Mouse (Mus musculus): ENCODE results near the gene Rasgef1b. TPM values are rescaled to one million over a fixed set of nuclear protein-coding genes. Genes with fewer than 3 reads are reported as not detected.
A peak's percentile ranks its signal among the peaks of the same experiment; 100 is the strongest.

Rasgef1b gene
- polyA plus RNA-seq, 1 experiment from 2014 or later, result 33.9 TPM

DNA sequence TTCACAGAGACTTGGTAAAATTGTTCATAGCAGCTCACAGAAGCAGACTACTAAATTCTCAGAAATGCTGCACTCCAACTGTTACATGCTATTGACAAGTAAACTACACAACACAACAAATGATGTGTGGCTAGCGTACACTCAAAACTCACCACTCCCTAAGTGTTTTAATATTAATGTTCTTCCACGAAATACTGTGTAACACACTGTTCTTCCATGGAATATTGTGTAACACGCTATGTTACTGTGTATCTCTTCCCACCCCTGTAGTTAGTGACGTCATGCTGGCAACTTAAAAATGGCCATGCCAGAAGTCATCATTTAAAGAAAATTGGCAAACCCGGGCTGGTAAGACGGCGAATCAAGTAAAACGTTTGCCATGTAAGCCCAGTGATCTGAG lies 299.6 kb downstream of the Rasgef1b start:
- Histone ChIP-seq H3K9me3 (ENCODE audit: low read length) (no peaks in the 10 kb centered on the region), H3K27ac (ENCODE audit: low read length) (no peak overlapping the region), H3K4me3 (ENCODE audit: low read depth, low read length) (no peak overlapping the region), H3K27me3 (replicated peaks; ENCODE audit: insufficient read depth, low read length) (no peaks in the 10 kb centered on the region), H3K4me1 (ENCODE audit: insufficient read depth, low read depth, low read length) (no peaks in the 10 kb centered on the region), H3K36me3 (ENCODE audit: insufficient read depth, low read length) (no peaks in the 10 kb centered on the region), H3K4me2 (replicated peaks; ENCODE audit: low read depth, low read length) (no peak overlapping the region), H3K9ac (replicated peaks; ENCODE audit: low read depth) (no peak overlapping the region)
- TF ChIP-seq EP300 (IDR thresholded peaks at IDR 0.05), result peak; percentile 95
- no peak for TF ChIP-seq CTCF (IDR thresholded peaks at IDR 0.05)
- DNase-seq (ENCODE audit: low spot score) (peak; percentile 84), ATAC-seq (peak; percentile 85)
- WGBS, result 64% methylated on average over 8 of the region's 8 CpGs

DNA sequence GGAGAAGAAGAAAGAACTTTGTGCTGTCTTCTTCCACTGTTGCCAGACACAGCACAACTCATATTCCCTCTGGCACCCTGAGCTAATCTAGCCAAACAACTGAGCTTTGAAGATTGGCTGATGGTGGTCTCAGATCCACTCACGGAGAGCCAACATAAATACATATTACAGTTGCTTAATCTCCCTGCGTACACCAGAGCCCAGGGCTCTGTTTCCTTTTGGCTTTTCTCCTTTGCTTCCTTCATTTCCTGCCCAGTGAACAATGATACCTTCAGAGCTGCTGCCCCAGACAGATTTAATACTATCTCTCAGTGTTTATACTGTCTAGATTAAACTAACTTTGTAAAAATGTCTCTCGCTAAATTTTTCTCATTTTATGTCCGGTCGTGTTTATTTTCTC lies 300.2 kb downstream of the Rasgef1b start:
- H3K9me3 ChIP-seq (ENCODE audit: low read length), result no peaks in the 10 kb centered on the region
- H3K4me3 ChIP-seq (ENCODE audit: low read depth, low read length), result no peak overlapping the region
- no peaks in the 10 kb centered on the region for H3K27me3 ChIP-seq (replicated peaks; ENCODE audit: insufficient read depth, low read length)
- ATAC-seq (0 out of 2 replicates have a peak, but pooled peaks have one; percentile 42), DNase-seq (ENCODE audit: low spot score) (peak; percentile 29)
- H3K27ac ChIP-seq (ENCODE audit: low read length), result no peak overlapping the region
- no peak overlapping the region for H3K4me2 ChIP-seq (replicated peaks; ENCODE audit: low read depth, low read length)
- 20% methylated on average over 5 of the region's 5 CpGs for WGBS
- no peak for TF ChIP-seq EP300 (IDR thresholded peaks at IDR 0.05)
- no peak for TF ChIP-seq CTCF (IDR thresholded peaks at IDR 0.05)
- no peaks in the 10 kb centered on the region for H3K36me3 ChIP-seq (ENCODE audit: insufficient read depth, low read length)
- no peak overlapping the region for H3K9ac ChIP-seq (replicated peaks; ENCODE audit: low read depth)
- H3K4me1 ChIP-seq (ENCODE audit: insufficient read depth, low read depth, low read length), result no peaks in the 10 kb centered on the region

GRCm38 (mm10) chr5:99423271-99423670 lies 305.6 kb downstream of the Rasgef1b start:
- Histone ChIP-seq H3K27me3 (replicated peaks; ENCODE audit: insufficient read depth, low read length) (no peaks in the 10 kb centered on the region), H3K9ac (replicated peaks; ENCODE audit: low read depth) (no peak overlapping the region), H3K4me1 (ENCODE audit: insufficient read depth, low read depth, low read length) (no peaks in the 10 kb centered on the region), H3K9me3 (ENCODE audit: low read length) (no peaks in the 10 kb centered on the region), H3K36me3 (ENCODE audit: insufficient read depth, low read length) (no peaks in the 10 kb centered on the region), H3K27ac (ENCODE audit: low read length) (no peak overlapping the region), H3K4me3 (ENCODE audit: low read depth, low read length) (no peak overlapping the region), H3K4me2 (replicated peaks; ENCODE audit: low read depth, low read length) (no peak overlapping the region)
- WGBS, result 63% methylated on average over 5 of the region's 5 CpGs
- peak; percentile 40 for DNase-seq (ENCODE audit: low spot score)
- no peak for ATAC-seq
- TF ChIP-seq EP300 (IDR thresholded peaks at IDR 0.05), result no peak
- peak; percentile 50 for TF ChIP-seq CTCF (IDR thresholded peaks at IDR 0.05)

- Histone ChIP-seq H3K4me3 (ENCODE audit: low read depth, low read length) (no peak overlapping the region), H3K27me3 (replicated peaks; ENCODE audit: insufficient read depth, low read length) (no peaks in the 10 kb centered on the region), H3K9me3 (ENCODE audit: low read length) (no peaks in the 10 kb centered on the region), H3K4me1 (ENCODE audit: insufficient read depth, low read depth, low read length) (no peaks in the 10 kb centered on the region), H3K36me3 (ENCODE audit: insufficient read depth, low read length) (no peaks in the 10 kb centered on the region), H3K9ac (replicated peaks; ENCODE audit: low read depth) (no peak overlapping the region), H3K4me2 (replicated peaks; ENCODE audit: low read depth, low read length) (no peak overlapping the region), H3K27ac (ENCODE audit: low read length) (no peak overlapping the region)
- DNase-seq (ENCODE audit: low spot score), result no peak
- no peak for TF ChIP-seq EP300 (IDR thresholded peaks at IDR 0.05)
- TF ChIP-seq CTCF (IDR thresholded peaks at IDR 0.05), result no peak
- 88% methylated on average over 4 of the region's 4 CpGs for WGBS
- no peak for ATAC-seq
These were observed 306.0 kb downstream of the Rasgef1b start for GRCm38 (mm10) chr5:99422856-99423255.

DNA sequence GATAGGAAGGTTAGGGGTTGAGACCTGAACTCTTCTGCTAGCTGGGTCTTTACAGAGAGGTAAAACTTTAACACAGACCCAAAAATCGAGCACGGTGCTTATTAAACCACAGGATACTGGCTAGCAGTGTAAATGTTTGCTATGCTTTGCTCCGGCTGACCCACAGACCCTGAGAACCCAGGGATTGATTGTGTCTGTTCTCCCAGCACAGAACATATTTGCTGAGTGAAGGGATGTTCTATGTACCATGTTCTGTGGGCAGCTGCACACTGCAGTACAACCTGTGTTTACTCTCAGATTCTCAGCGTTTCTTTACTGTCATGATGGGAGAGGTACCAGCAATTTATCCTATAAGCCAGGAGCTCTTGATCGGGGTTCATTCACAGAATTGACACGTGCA lies 306.8 kb downstream of the Rasgef1b start:
- H3K9me3 ChIP-seq (ENCODE audit: low read length), result no peaks in the 10 kb centered on the region
- 67% methylated on average over 6 of the region's 6 CpGs for WGBS

GRCm38 (mm10) chr5:99419872-99420271 lies 309.0 kb downstream of the Rasgef1b start:
- WGBS, result 31% methylated on average over 2 of the region's 2 CpGs

More for the DNA sequence above, 306.8 kb downstream of the Rasgef1b start:
- no peak overlapping the region for H3K27ac ChIP-seq (ENCODE audit: low read length)
- ATAC-seq, result no peak
- no peak overlapping the region for H3K4me2 ChIP-seq (replicated peaks; ENCODE audit: low read depth, low read length)
- no peaks in the 10 kb centered on the region for H3K27me3 ChIP-seq (replicated peaks; ENCODE audit: insufficient read depth, low read length)
- no peak overlapping the region for H3K9ac ChIP-seq (replicated peaks; ENCODE audit: low read depth)
- no peak overlapping the region for H3K4me3 ChIP-seq (ENCODE audit: low read depth, low read length)
- TF ChIP-seq CTCF (IDR thresholded peaks at IDR 0.05), result no peak
- TF ChIP-seq EP300 (IDR thresholded peaks at IDR 0.05), result no peak
- H3K4me1 ChIP-seq (ENCODE audit: insufficient read depth, low read depth, low read length), result no peaks in the 10 kb centered on the region
- DNase-seq (ENCODE audit: low spot score), result no peak
- no peaks in the 10 kb centered on the region for H3K36me3 ChIP-seq (ENCODE audit: insufficient read depth, low read length)

DNA sequence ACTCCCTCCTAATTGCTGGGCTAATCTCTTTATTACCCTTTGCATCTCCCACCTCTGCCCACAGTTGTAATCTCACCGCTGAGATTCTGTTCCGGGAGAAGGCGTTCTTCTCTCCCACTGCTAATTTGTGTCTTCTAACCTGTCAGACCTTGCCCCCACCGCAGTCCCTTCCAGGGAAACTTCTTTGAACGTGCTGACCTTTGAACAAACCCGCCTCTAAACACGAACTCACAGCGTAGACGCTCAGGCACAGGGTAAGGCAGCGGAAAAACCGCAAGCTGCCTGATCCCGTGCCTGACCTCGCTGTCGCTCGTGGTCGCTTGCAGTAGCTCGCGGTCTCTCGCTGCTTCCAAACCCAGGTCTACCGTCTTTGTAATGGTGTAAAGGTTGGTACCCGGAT lies 312.0 kb downstream of the Rasgef1b start:
- Histone ChIP-seq H3K36me3 (ENCODE audit: insufficient read depth, low read length) (no peaks in the 10 kb centered on the region), H3K4me1 (ENCODE audit: insufficient read depth, low read depth, low read length) (no peaks in the 10 kb centered on the region), H3K4me3 (ENCODE audit: low read depth, low read length) (no peak overlapping the region), H3K9me3 (ENCODE audit: low read length) (no peaks in the 10 kb centered on the region), H3K4me2 (replicated peaks; ENCODE audit: low read depth, low read length) (no peak overlapping the region), H3K27ac (ENCODE audit: low read length) (no peak overlapping the region), H3K9ac (replicated peaks; ENCODE audit: low read depth) (no peak overlapping the region), H3K27me3 (replicated peaks; ENCODE audit: insufficient read depth, low read length) (no peaks in the 10 kb centered on the region)
- WGBS, result 88% methylated on average over 21 of the region's 21 CpGs
- DNase-seq (ENCODE audit: low spot score) (no peak), ATAC-seq (no peak)
- TF ChIP-seq EP300 (IDR thresholded peaks at IDR 0.05) (no peak), CTCF (IDR thresholded peaks at IDR 0.05) (no peak)

More at GRCm38 (mm10) chr5:99419872-99420271, 309.0 kb downstream of the Rasgef1b start:
- Histone ChIP-seq H3K4me3 (ENCODE audit: low read depth, low read length) (no peak overlapping the region), H3K4me2 (replicated peaks; ENCODE audit: low read depth, low read length) (peak overlapping the region; percentile 27; the same call in 1 of the 2 replicates), H3K27ac (ENCODE audit: low read length) (peak overlapping the region; percentile 65), H3K4me1 (ENCODE audit: insufficient read depth, low read depth, low read length) (no peaks in the 10 kb centered on the region), H3K9ac (replicated peaks; ENCODE audit: low read depth) (no peak overlapping the region), H3K27me3 (replicated peaks; ENCODE audit: insufficient read depth, low read length) (no peaks in the 10 kb centered on the region), H3K36me3 (ENCODE audit: insufficient read depth, low read length) (no peaks in the 10 kb centered on the region), H3K9me3 (ENCODE audit: low read length) (no peaks in the 10 kb centered on the region)
- DNase-seq (ENCODE audit: low spot score), result peak; percentile 88
- ATAC-seq, result peak; percentile 96
- TF ChIP-seq EP300 (IDR thresholded peaks at IDR 0.05), result peak; percentile 99
- TF ChIP-seq CTCF (IDR thresholded peaks at IDR 0.05), result no peak; the same call in 1 of the 2 replicates

Measured in lung, postnatal 0 days (tissue).